Mouse (Mus musculus): Measurements from ENCODE around the gene Mrps6.
A peak's percentile ranks its signal among the peaks of the same experiment; 100 is the strongest.
"Not testable (repeated sequence)": the region's sequence is repeated elsewhere in the genome, so short reads cannot be mapped to it uniquely, and the experiment has no call there.

Gene Mrps6

DNA sequence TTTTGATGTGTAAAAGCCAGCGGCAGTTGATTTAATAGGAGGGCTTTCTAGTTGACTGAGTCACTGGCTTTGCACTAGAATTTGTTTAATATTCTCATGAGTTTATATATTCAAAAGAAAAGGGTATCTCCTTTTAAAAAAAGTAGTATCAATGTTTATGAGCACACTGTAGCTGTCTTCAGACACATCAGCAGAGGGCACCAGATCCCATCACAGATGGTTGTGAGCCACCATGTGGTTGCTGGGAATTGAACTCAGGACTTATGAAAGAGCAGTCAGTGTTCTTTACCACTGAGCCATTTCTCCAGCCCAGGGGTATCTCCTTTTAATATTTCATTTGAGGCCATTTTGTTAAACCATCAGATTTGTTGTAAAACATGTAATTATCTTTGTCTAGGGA, 4.8 kb downstream of the Mrps6 start:
- DNase-seq (ENCODE audit: low spot score), result no peak

DNA sequence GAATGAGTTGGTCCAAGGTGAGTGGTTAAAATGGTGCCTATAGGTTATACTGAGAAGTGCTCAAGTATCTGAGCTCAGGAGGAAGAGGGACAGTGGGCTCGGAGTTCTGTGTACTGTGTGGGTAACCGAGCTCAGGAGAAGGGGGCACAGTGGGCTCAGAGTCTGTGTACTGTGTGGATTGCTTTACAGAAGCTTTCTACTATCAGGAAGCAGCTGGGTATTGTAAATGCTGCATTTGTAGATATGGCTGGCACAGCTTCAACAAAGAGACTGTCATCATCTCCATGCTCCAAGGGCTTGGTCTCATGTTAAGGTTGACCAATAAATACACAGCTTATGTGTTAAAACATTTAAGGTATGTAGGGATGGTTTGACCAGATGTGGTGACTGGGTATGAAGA, 6.7 kb downstream of the Mrps6 start:
- no peak for DNase-seq (ENCODE audit: low spot score)

DNA sequence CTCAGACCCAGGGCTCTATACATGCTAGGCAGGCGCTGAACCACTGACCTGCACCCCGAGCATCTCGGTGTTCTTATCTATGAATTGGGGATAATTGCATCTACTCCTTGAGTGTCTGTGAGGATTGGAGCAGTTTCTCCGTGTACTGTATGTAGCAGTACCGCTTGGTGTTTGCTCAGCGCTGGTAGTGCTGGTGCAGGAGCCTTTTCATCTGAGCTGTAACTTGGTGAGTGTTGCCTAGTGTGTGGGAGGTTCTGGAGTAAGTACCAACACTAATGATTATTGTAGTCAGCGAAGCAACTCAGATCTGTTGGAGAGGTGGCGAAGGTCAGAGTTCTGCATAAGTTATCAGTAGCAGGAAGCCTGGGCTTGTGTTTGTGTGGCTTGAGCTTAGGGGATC, 12.3 kb downstream of the Mrps6 start:
- DNase-seq (ENCODE audit: low spot score), result no peak

DNA sequence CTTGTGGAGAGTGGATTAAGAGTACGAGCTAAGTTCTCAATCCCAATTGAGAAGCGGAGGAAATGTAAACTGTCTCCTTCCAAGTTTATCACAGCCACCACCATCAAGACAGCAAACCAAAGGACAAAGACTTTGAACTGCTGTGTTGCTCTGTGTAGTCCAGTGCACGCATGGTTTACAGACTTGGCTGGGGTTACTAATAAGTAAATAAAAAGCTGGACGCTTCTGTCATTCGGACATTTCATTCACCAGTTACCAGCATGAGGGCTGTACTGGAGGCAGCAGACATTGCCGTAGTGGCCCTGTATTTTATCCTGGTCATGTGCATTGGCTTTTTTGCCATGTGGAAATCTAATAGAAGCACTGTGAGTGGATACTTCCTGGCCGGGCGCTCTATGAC, 18.7 kb downstream of the Mrps6 start:
- no peak for DNase-seq (ENCODE audit: low spot score)

DNA sequence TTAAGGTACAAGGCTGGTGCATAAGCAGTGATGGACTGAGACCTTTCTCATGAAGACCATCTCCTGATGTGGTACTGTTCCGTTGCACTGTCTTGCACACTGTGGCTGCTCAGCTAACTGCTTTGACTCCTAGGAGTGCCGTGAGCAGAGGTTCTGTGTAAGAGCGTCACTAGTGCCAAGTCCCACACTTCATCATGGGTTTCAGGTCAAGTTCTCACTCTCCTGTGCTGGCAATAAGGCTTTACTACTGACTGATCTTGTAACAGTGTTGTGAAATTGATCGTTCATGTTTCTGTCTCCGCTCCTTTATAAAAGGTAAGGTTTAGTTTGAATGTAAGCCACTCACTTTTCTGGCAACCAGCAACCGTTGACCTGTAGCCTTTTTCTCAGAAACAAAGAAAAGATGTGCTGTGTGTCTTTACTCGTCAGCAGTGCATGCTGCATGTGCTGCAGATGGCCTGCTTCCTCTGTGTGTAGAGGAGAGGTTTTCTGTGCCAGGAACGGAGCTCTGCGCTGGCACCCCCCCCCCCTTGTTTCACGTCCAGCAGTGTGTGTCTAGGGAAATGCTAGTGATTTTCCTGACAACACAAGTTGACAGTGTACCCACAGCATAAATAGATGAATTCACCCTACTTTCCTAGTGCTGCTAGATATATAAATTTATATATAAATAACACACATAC, 25.8 kb downstream of the Mrps6 start:
- DNase-seq (ENCODE audit: low spot score), result no peak

DNA sequence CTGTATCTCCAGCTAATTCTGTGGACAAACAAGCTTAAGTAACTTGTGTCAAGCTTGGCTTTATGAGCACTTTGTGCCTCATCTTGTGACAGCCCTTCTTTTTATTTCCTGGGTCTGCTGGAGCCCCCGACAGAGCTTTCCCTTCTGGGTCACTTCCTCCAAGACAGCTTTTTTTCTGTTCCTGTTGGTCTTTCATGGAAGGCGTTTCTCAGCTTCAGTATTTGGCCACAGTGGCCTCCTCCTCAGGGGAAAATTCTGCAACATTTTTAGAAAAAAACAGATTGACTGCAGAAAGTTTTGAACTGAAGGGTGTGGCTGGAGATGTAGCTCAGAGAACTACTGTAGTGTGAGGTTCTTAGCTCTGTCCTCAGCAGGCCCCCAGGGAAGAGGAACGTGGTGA, 31.2 kb downstream of the Mrps6 start:
- DNase-seq (ENCODE audit: low spot score), result no peak

DNA sequence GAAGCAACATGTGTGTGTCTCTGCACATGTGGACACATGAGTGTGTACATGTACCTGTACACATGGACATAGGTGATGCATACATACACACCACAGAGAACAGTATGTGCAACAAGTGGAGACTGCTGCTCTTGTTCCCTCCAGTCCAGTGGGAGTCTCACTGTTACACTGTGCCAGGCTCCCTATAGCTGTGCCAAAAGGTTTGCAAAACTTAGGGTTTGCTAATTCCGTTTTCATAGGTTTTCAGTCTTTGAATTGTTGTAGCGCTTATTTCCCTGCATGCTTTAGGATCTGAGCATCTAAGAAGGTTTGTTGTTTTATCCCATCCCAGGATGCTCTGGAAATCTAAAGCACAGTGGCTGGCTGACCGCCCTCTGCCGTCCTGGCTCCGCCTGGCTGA, 33.8 kb downstream of the Mrps6 start:
- no peak for DNase-seq (ENCODE audit: low spot score)

DNA sequence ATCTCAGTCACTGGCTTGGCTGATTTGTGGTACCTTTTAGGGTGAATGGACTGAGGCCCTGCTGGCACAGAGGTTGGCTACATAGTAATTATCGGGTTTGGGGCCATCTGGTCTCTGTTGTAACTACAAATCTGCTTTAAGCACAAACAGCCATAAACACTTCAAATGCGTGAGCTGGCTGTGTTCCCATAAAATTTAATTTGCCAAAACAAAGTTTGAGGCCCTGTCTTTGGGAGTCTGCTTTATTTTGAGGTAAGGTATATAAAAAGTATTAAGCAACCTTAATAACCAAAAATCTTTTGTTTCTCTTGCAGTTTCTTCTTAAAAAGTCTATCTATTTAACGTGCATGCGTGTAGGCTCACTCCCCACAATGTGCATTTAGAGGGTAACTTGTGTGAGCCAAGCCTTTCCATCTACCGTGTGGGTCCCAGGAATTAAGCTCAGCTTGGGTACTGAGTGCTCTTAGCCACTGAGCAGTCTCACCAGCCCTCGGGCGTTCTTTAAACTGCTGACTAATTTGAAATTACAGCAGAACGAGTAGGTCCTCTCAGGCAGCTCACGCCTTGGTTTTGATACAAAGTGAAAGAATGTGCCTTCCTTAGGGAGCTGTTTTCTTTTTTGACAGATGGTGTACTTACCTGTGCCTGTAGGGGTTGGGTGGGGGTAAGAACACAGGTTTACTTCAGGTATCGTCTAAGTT, 40.4 kb downstream of the Mrps6 start:
- DNase-seq (ENCODE audit: low spot score), result no peak

DNA sequence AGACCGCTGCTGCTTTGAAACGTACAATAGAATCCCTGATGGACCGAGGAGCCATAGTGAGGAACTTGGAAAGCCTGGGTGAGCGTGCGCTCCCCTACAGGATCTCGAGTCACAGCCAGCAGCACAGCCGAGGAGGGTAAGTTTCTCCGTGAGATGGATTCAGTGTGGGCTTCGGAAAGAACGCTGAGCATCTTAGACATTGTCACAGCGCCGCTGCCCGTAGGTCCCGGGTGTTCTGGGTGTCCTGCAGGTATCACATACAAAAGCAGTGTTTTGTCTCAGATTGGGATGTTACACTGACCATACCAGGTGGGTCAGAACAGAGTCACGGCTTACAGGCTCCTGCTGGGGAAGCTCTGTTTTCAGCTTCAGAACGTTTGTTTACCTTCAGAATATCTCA, 41.5 kb downstream of the Mrps6 start:
- DNase-seq (ENCODE audit: low spot score), result no peak

DNA sequence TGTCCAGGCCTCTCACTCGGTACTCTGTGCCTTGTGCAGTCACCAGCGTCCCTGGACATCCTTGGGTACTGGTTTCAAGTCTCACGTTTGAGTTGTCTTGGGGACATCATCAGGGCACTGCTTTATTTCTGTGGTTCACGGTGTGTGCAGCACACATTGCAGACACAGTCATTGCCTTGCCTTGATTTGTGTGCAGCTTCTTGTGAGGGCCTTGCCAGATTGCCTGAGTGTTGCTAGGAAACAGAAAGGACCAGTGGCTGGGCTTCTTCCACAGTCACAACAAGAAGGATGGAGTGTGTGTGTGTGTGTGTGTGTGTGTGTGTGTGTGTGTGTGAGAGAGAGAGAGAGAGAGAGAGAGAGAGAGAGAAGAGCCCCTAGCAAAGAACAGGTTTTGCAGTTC, 42.0 kb downstream of the Mrps6 start:
- DNase-seq (ENCODE audit: low spot score), result no peak

DNA sequence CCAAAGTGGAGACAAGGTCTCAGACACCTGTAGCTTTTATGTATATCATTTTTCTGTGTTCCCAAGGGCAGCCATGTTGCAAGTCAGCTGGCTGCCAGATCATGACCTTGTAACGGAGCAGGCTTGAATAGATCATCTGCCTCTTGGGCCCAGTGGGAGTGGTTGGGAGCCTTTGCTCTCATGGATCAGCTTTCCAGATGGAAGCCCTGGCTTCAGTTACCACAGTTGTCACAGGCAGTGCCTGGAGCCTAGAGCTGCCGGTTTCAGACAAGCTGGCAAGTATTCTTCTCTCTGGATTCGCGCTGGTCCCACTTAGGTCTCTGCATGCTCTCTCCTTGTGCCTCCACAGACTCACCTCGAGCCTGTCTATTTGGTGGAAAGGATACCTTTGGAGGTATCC, 44.0 kb downstream of the Mrps6 start:
- DNase-seq (ENCODE audit: low spot score), result no peak

DNA sequence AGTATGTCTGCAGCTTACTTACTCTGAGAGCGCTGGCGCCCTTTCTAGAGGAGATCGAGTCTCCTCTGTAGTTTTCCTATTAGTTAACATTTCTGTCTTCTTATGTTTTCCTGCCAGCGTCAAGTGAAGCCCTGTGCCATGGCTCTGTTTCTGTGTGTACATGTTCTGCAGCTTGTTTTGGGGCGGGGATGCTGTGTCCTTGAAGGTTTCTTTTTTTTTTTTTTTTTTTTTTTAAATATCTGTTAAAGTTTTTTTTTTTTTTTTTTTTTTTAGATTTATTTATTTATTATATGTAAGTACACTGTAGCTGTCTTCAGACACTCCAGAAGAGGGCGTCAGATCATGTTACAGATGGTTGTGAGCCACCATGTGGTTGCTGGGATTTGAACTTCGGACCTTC, 44.9 kb downstream of the Mrps6 start:
- DNase-seq (ENCODE audit: low spot score), result not testable (repeated sequence)

DNA sequence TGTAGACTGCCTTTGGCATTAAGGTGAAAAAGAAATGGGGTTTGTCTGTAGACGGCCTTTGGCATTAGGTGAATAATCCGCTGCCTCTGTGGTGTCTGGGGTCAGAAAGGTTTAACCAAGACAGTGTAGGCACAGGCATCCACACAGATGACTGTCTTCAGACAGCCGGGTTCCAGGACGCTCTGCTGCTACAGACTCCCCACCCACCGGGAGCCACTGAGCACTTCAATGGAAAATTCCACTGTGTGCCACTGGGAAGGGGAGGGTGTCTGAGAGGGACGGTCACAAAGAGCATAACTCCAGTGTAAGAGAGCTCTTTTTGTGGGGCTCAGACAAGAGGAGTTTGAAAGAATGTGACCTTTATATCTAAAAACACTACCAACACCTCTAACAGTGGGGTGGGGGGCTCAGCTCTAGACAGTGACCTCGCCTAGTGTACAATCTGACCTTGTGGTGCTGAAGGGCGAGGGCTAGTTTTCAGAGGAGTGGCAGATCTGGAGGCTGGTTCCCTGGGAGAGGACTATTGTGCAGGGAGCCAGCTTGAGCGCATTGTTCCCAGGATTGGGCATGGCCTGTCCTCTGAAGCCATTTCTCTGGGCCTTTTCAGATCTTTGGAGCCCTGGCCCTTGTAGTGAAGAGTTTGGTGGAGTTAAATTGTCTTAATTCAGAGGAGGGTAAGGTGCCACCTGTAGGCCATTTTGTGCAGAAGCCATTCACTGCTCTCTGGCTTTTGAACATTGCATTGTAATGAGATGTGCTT, 45.7 kb downstream of the Mrps6 start:
- no peak for DNase-seq (ENCODE audit: low spot score)

DNA sequence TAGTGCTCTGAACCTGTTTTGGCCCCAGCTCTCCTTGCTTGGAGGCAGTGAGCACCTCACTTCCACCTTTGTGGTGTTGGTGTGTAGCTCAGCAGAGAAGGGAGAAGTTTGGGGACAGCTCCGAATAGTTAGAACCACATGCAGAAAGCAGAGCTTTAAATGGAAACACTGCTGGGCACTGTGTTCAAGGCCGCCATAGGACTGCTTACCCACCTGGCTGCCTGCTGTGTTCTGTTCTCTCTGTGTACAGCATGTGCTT, 46.2 kb downstream of the Mrps6 start:
- no peak for DNase-seq (ENCODE audit: low spot score)

DNA sequence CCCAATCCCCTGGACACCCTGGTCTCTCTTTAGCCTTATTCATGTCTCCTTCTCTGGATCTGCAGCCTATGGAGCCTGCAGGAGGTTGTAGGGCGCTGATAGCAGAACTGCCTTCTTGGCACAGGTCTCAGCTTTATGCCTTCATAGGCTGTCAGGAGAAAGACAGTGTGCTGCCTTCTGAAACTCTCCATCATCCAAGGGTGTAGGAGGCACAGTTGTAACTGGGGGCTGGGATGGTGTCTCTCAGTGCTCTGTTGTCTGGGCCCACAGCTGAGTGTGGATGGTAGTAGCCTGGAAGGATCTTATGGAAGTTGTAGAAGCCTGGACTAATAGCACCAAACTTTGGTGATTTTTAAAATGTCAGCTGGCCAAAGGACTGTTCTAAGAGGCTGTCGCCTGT, 46.9 kb downstream of the Mrps6 start:
- no peak for DNase-seq (ENCODE audit: low spot score)

DNA sequence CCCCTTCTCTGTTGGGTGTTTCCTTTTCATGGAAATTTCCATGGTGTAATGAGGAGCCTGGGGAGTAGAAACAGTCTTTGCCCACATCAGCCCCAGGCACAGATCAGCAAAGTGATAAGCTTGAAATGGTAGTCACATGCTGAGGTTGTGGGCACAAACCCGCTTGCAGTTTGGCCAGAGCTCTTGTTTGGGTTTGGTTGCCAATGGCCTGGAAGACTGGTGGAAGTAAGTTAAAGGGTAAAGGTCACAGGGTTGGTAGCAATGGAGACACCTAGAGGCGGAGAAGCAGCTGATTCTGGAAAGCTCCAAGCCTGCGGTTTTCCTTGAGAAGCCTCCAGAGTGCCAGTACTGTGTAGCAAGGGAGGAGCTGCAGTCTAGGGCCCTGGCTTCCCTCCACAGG, 47.6 kb downstream of the Mrps6 start:
- DNase-seq (ENCODE audit: low spot score), result no peak

DNA sequence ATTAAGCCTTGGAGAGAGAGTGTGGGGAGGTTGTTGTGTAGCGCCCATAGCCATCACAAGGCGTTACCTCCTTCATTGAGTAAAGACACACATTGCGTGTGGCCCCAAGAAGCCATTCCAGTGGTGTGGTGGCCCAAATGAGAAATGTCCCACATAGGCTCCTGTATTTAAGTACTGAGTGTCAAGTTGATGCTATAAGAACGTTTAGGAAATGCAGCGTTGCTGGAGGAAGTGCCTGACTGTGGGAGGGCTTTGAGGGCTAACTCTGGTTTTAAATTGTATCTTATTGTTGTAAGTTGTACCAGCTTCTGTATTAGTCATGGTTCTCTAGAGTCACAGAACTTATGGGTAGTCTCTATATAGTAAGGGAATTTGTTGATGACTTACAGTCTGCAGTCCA, 49.3 kb downstream of the Mrps6 start:
- no peak for DNase-seq (ENCODE audit: low spot score)

DNA sequence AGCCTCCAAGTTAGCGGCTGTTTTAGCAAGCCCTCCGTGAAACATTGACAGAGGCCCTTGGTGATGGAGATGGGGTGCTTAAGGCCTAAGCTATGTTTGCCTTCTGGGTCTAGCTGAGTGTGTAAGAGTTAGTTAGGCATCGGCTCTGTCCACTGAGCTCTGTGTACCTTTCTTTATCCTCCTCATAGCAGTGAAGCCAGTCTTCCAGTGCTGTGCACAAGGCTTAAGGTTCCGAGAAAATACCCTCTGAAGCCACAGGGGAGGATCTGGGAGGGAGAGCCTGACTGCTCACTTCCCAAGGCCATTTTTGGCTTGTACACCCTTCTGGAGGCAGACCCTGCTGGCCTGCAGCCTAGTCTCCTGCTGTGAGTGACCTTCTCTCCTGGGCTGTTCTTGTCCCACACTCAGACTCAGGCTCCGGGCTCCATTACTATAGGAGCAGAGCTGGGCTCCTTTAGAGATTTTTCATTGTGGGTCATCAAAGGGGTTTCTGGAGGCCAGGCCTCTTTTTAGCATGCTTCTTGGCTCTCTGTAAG, 56.7 kb downstream of the Mrps6 start:
- DNase-seq (ENCODE audit: low spot score), result no peak

DNA sequence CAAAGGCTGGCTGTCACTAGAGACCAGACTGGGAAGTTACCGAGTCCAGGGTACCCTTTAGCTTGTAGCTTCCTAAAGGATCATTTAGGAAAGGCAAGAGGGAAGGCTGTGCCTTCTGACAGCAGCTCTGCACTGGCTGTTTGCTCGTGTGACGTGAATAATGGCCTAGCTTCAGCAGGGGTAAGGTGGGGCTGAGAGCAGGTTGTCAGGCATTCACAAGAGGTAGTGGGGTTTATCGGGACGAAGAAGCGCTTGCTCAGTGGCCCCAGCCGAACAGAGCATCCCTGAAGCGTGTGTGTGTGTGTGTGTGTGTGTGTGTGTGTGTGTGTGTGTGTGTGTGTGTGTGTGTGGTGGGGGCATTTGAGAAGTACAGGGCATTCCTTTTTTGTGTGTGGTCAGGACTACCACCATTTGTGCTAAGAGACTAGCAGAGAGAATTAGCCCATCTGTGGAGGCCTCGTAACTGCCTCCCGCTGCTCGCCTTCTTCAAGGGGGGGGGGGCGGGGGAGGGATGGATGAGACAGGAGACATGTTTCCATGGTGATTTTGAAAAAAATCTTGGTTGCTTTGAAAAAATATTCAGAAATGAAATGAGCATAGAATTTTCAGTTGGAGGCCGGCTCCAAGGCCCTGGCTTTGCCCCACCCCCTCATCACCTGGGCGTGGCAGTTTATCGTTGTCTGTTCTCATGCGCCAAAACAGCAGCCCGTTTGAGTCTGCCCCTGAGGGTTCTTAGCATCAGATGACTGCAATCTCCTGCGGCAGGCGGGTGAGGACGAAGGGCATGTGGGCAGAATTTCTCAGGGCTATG, 57.7 kb downstream of the Mrps6 start:
- peak; percentile 26 for DNase-seq (ENCODE audit: low spot score)

DNA sequence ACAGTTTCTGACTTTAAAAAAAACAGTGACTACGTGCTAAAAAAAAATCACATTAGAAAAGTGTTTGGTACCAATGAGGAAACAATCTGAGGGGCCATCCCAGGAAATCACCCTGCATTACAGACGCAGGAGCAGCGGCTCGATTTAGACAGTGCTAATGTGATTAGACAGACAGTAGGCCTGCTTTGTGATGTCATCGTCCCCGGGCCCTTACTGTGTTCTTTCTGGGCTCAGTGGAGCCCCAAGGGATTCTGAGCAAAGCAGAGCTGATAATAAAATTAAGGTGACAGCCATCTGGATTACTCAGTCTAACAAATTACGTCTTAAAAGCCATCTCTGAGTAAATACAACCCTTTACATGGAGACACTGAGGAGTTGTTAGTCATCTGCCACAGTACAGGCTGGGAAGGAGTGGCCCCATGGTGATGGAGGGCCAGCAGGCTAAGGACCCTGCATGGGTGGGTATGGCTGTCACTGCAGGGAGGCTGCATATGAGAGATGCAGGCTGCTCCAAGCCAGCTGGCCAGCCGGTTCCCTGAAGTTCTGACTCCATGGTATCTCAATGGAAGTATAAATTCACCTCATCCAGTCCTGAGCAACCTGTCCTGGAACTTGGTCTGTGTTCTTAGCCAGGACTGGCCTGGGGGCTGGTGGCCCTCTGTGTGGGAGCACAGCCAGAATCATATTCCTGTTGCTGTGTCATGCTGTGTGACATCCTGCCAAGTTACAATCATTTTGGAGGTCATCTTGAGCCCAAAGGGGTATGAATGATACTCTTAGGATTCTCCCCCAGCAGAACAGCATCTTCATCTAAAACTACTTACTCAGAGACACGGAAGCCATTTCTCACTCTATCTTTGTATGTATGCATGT, 59.5 kb downstream of the Mrps6 start:
- no peak for DNase-seq (ENCODE audit: low spot score)

DNA sequence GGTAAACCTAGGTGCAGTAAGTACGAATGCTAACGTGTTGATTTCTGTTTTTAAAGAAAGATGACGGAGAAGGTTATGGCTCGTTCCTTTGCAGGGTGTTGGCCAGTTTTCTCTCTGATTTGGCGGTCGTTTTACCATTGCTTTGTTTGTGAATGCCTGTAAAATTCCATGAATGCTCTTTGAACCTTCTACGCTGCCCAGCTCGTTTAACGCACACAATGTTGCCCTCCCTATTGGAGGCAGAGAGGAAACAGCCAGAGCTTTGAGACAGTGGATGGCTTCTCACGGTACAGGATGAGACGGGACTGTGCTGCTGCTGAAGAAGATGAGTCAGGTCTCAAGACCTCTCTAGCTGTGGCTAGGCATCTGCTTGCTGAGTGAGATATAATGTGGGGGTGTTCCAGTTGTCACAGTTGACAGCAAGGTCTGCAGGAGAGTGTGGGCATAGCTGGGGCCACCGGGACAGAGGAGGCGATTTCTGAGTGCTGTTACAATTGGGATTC, 61.0 kb downstream of the Mrps6 start:
- DNase-seq (ENCODE audit: low spot score), result no peak
